Mouse (Mus musculus) gastrocnemius, adult 2 months (tissue): ENCODE measurements at regions not wholly inside any gene's neighbourhood (a gene's known extent, or its start where the extent isn't known, plus 50 kb on each side); places are given as distances from the start of the nearest gene placed in this dataset.

Experiments
- DNase-seq: peaks from one replicate; pipeline ENCODE4 v3.0.0; 2022
- H3K27ac ChIP-seq: fragments of 200-600 bp; 2 replicates; pipeline ENCODE4 v1.8.1; 2022; ENCODE audit warnings: mild to moderate bottlenecking
- H3K4me3 ChIP-seq: fragments of 200-600 bp; 2 replicates; pipeline ENCODE4 v1.8.1; 2022; ENCODE audit warnings: mild to moderate bottlenecking, moderate library complexity
- CTCF ChIP-seq: fragments of 200-600 bp; IDR thresholded peaks from 2 replicates; pipeline ENCODE4 v1.8.1; 2022; ENCODE audit warnings: antibody characterized with exemption, mild to moderate bottlenecking, moderate library complexity
- intact Hi-C: fragments of 180-260 bp; cut with DNase I; formaldehyde crosslinking; loops from one replicate; pipeline ENCODE4 v1.15.1; 2025

DNA sequence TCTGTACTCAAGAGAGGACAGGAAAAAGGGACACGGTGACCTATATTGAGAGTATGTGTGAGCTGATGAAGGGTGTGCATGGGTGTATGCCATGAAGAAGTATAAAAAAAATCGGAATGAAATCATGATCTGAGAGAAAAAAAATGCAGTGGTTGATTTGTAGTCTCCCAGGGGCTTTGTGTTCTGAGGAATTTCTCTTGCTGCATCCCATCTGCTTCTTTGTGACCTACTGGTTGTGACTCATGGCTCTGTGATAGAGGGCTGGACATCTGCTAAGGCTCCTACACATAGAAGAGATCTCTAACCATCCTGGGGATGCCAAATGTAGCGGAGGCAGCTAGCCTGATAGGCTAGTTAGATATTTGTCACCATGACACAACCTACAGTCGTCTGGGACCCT is 92.3 kb upstream of the Tgfbr2 start:
- H3K4me3 ChIP-seq, result no peak overlapping the region
- H3K27ac ChIP-seq, result peak overlapping the region; percentile 25; the same call in 1 of the 2 replicates
- no peak for DNase-seq
- TF ChIP-seq CTCF, result no peak
- intact Hi-C loops, result no loop called here

DNA sequence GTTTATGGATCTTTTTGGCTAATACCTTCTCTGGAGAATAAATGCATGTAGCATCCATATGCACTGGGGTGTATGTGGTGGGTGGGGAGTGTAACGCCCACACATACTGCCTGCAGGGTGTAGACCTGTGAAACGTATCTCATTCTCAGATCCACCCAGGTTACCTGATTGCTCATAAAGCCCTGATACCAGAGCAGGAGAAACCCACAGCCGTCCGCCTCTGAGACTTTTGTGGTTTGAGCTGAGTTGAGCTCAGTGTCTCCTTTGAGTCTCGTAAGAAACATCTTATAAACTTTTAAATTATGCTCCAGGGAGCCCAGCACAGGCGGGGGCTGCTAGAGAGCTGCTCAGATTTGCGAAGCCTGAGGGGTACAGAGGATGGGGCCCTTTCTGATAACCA is 88.7 kb upstream of the Tgfbr2 start:
- intact Hi-C loops, result no loop called here
- Histone ChIP-seq H3K4me3 (no peak overlapping the region), H3K27ac (no peak overlapping the region)
- no peak for TF ChIP-seq CTCF
- DNase-seq, result no peak

DNA sequence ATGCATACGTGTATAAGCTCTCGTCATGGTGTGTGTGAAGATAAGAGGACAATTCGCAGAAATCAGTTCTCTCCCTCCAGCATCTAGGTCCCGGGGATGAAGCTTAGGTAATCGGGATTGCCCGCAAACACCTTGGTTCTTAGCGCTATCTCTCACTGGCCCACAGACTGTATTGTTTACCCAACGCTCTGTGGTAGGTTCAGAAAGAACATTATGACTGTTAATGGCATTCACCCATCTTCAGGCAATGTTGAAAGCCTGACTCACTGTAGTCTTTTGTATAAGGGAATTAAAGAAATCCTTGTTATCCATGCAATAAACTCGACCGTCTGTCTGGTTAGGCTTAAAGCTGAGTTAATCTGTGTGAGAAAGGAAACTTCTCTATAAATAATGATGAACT is 84.4 kb upstream of the Tgfbr2 start:
- intact Hi-C loops, result no loop called here
- TF ChIP-seq CTCF, result no peak
- Histone ChIP-seq H3K4me3 (no peak overlapping the region), H3K27ac (no peak overlapping the region)
- no peak for DNase-seq

DNA sequence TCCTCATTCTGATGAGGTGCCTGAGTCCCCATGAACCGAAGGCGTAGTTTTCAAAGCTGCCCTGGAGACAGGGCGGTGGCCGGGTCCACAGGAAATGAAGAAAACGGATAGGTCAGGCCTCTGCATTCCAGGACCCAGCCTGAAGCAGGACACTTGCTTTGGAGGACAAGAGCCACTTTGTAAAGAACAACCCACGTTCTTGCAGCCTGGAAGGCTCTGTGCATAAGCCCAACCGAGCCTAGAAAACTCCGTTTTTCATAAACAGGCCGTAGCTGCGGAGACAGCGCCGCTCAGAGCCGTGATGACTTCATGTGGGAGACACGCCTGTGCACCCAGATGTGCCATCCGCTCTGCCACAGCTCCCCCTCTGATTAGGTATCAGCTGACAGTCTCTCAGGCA is 78.4 kb upstream of the Tgfbr2 start:
- Histone ChIP-seq H3K27ac (peak overlapping the region; percentile 76), H3K4me3 (no peak overlapping the region)
- no peak for TF ChIP-seq CTCF
- peak; percentile 45 for DNase-seq
- intact Hi-C loops, result no loop called here

DNA sequence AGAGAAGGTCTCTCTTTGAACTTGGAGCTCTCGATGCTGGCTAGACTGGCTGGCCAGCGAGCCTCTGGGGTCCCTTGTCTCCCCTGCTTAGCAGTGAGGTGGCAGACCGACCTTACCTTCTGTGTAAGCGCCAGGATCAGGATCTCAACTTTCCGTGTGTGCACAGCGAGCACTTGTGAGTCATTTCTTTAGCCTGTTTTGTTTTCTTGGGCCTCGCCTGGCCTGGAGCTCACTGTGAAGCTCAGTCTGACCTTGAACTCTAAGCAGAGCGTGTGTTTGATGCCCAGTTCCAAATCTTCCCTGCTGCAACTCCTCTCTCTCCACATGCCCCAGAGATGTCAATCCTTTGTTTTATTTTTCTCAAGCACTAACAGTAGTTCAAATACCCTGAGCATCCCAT is 77.6 kb upstream of the Tgfbr2 start:
- intact Hi-C loops, result no loop called here
- DNase-seq, result no peak

DNA sequence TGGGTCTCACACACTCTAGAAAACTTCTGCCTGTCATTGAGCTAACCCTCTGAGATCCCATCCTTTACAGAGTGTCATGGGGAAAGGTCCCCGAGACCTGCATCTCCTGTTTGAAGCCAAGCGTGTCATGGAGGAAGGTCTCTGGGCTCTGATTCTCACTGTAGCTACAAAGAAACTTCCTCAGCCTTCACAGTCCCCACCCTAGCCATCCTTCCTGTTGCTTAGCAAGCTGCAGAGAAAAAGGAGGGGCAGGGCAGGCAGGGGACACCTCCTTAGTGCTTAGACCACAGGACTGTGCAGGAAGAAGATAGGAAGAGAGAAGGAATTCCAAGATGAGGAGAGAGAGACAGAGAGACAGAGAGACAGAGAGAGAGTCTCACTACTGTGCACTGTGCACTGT is 74.6 kb upstream of the Tgfbr2 start:
- H3K4me3 ChIP-seq, result no peak overlapping the region
- no peak for DNase-seq
- intact Hi-C loops, result no loop called here
- no peak overlapping the region for H3K27ac ChIP-seq
- TF ChIP-seq CTCF, result no peak

More for the DNA sequence above, 77.6 kb upstream of the Tgfbr2 start:
- no peak for TF ChIP-seq CTCF
- peak overlapping the region; percentile 76 for H3K27ac ChIP-seq
- no peak overlapping the region for H3K4me3 ChIP-seq

DNA sequence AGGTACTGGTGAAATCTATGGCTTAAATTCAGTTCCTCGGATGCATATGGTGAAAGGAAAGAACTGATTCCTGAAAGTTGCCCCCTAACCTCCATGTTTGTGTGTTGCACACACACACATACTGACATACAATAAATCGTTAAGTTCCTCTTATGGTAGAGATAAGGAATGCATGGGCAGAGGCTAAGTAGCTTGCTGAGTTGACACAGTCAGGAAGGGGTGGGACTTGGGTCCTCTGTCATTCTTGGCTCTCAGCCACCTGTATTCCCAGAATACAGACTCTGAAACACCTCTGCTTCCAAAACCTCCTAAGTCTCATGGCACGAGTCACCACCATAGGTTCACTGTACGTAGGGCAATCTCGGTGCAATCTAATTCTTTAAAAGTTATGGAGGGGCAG is 70.0 kb upstream of the Tgfbr2 start:
- H3K4me3 ChIP-seq, result no peak overlapping the region
- no peak for TF ChIP-seq CTCF

DNA sequence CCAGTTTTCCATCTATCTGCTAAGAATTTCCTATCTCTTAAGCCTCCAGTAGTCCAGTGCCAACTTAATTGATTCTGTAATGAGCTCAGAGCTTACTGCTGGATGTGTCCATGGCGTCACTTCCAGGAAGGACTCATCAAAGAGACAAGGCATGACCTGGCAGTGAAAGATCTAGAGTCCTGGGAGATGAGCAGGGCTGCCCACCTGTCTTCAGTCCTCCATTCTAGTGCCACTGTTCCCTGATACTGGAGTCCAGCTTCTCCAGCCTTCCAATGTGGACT is 69.4 kb upstream of the Tgfbr2 start:
- Histone ChIP-seq H3K27ac (no peak overlapping the region), H3K4me3 (no peak overlapping the region)
- no peak for TF ChIP-seq CTCF
- intact Hi-C loops, result no loop called here
- no peak for DNase-seq

More for the DNA sequence above, 70.0 kb upstream of the Tgfbr2 start:
- no peak overlapping the region for H3K27ac ChIP-seq
- DNase-seq, result no peak
- intact Hi-C loops, result no loop called here

DNA sequence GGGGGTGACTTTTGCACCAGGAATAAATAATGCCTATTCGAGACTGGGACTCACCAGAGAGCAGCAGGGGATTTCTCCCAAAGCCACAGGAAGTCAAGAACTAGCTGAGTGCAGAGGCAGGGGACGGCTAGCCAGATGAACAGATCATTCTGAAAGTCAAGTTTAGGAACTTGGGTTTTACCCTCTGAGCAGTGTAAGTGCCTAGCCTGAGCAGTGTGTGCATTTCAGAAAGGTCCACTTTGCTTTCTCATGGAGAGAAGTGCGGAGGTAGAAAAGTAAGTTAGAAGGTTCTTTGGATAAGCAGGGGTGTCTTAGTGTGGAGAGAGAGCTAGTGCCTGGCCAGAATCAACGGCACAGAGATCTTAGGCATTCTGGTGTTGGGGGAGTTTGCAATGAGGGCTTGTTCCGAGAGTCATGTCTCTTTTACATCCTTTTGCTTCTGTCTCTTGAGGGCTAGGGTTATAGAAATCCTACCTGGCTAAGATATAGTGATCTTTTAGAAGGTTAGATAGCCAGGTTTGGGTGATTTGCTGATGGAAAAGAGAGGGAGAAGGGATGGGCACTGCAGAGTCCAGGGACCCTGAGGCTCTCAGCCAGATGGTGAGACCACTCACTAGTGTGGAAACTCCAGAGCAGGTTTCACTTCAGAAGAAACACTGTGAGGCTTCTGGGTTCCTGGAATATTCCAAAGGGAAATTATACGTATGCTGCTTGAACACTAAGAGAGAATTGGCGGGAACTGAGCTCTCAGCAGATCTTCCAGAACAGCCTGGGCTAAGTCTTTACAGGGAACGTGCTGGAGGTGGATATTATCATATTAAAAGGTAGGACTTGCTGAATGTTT is 68.8 kb upstream of the Tgfbr2 start:
- intact Hi-C loops, result no loop called here
- TF ChIP-seq CTCF, result no peak

DNA sequence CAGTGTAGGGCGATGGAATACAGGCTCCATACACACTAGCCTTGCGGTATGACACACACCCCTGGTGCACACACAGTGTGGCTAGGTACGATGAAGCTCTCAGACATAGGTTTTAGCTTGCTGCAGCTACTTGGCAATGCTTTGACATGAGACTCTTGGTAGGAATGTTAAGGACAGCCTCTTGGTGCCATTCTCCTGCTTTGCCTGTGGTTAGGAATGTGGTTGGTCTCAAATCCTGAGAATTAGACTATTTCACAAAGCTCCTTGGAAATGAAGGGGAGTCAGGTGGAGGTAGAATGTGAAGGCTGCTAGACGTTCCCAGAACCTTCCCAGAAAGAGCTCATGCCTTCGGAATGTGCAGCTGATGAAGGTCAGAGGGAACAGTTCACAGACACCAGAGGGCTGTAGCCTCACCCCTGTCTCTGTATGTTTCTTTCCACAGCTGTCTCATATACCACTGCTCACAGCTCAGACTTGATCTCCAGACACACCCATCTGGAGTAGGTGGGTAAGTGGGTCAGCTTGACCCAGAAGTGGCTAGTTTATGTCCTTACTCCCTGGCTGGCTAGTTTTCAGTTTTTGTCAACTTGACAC is 66.9 kb upstream of the Tgfbr2 start:
- H3K4me3 ChIP-seq, result no peak overlapping the region
- H3K27ac ChIP-seq, result peak overlapping the region; percentile 41
- DNase-seq, result no peak
- intact Hi-C loops, result no loop called here
- no peak for TF ChIP-seq CTCF

More for the DNA sequence above, 68.8 kb upstream of the Tgfbr2 start:
- no peak for DNase-seq
- no peak overlapping the region for H3K4me3 ChIP-seq
- no peak overlapping the region for H3K27ac ChIP-seq

DNA sequence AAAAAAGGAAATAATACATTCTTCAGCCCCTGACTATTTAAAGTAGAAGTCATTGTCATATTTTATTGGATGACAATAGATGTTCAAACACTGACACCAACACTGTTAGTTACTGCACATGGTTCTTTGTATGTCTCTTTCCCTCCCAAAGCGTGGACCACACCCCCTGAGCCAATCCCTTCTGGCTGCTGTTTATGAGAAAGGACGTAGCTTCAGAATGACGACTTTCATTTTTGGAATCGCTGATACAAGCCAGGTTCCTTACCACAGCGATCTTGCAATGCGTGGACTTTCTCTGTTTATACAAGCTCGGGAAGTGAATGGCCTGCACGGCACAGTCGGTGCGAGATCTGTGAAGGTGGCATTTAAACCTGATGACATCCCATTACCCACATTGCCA is 66.1 kb upstream of the Tgfbr2 start:
- Histone ChIP-seq H3K4me3 (no peak overlapping the region), H3K27ac (peak overlapping the region; percentile 41)
- intact Hi-C loops, result no loop called here
- no peak for TF ChIP-seq CTCF
- DNase-seq, result peak; percentile 37

DNA sequence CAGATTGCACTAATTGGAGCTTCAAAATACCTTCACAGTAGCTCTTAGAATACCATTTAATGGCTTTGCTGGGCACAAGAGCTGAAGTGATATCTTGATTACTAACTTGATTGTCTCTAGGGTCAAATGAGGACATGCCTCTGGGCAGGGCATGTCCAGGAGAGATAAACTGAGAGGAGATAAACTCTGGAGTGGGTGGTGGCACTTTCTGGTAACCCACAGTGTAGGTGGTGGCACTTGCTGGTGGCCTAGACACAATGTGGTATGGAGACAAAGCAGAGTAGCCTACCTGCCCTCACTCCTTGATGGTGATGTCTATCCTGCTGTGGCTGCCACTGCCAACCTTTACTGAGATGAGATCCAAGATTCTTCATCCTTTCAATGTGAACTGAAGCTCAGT is 61.7 kb upstream of the Tgfbr2 start:
- no peak for DNase-seq
- intact Hi-C loops, result no loop called here
- Histone ChIP-seq H3K4me3 (no peak overlapping the region), H3K27ac (no peak overlapping the region)
- no peak for TF ChIP-seq CTCF

DNA sequence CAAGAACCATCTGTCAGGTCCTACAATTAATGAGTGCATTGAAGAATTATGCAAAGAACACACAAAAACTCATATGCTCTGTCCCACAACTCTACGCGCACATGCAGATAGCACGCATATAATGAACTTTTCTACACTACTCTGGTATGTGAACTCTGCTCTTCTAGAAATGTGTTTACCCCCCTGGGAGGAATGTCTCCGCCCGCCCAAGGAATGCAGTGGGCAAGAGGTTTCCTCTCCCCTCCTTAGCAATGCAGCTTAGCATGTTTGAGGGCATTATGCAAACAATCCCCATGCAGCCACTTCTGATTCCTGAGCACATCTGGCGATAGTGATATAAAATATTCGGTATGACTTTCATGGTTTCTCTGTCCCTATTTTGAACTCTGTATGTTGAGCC is 59.0 kb upstream of the Tgfbr2 start:
- DNase-seq, result no peak
- H3K4me3 ChIP-seq, result no peak overlapping the region
- no peak overlapping the region for H3K27ac ChIP-seq
- no peak for TF ChIP-seq CTCF
- intact Hi-C loops, result no loop called here

DNA sequence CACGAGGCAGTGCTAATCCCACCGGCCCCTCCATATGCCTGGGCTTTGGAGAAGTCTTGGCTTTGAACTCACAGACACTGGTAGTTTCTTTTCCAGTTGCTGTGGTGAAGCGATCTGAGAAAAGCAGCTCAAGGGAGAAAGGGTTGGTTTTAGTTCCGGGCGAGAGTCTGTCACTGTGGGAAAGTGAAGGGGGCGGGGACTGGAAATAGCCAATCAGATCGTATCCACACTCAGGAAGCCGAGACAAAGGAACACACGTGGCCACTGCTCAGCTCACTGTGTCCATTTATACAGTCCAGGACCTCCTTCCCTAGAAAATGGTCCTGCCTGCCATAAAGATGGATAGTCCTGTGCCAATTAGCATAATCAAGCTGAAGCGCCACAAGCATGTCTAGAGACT is 57.2 kb upstream of the Tgfbr2 start:
- DNase-seq, result no peak
- Histone ChIP-seq H3K4me3 (peak overlapping the region; percentile 47; the same call in 1 of the 2 replicates), H3K27ac (peak overlapping the region; percentile 10)
- no peak for TF ChIP-seq CTCF
- intact Hi-C loops, result no loop called here
